Mouse (Mus musculus): ENCODE data around the gene Hjurp.

The Hjurp gene

GRCm38 (mm10) chr1:88297480-88298258 lies 20.2 kb upstream of the Hjurp start:
- no peak for DNase-seq

GRCm38 (mm10) chr1:88296171-88296920 lies 18.9 kb upstream of the Hjurp start:
- DNase-seq, result no peak

GRCm38 (mm10) chr1:88294650-88295049 lies 17.2 kb upstream of the Hjurp start:
- DNase-seq, result no peak

- DNase-seq, result no peak
Measured at GRCm38 (mm10) chr1:88292057-88292456, 14.6 kb upstream of the Hjurp start.

GRCm38 (mm10) chr1:88291409-88292005 lies 14.1 kb upstream of the Hjurp start:
- no peak for DNase-seq

- no peak for DNase-seq
Measured at GRCm38 (mm10) chr1:88290511-88290910, 13.1 kb upstream of the Hjurp start.

- no peak for DNase-seq
Measured at GRCm38 (mm10) chr1:88289917-88290316, 12.5 kb upstream of the Hjurp start.

GRCm38 (mm10) chr1:88289152-88289551 lies 11.7 kb upstream of the Hjurp start:
- DNase-seq, result no peak

GRCm38 (mm10) chr1:88288789-88289127 lies 11.3 kb upstream of the Hjurp start:
- no peak for DNase-seq

GRCm38 (mm10) chr1:88288056-88288788 lies 10.8 kb upstream of the Hjurp start:
- no peak for DNase-seq

GRCm38 (mm10) chr1:88287697-88287980 lies 10.2 kb upstream of the Hjurp start:
- no peak for DNase-seq

- DNase-seq, result no peak
Measured at GRCm38 (mm10) chr1:88286887-88287696, 9.7 kb upstream of the Hjurp start.

- DNase-seq, result no peak
Measured at GRCm38 (mm10) chr1:88286136-88286845, 8.9 kb upstream of the Hjurp start.

- DNase-seq, result no peak
Measured at GRCm38 (mm10) chr1:88285652-88286051, 8.2 kb upstream of the Hjurp start.

- DNase-seq, result no peak
Measured at GRCm38 (mm10) chr1:88284946-88285320, 7.5 kb upstream of the Hjurp start.

- DNase-seq, result no peak
Measured at GRCm38 (mm10) chr1:88284228-88284945, 7.0 kb upstream of the Hjurp start.

- DNase-seq, result no peak
Measured at GRCm38 (mm10) chr1:88283376-88284227, 6.2 kb upstream of the Hjurp start.

GRCm38 (mm10) chr1:88282301-88282700 lies 4.9 kb upstream of the Hjurp start:
- no peak for DNase-seq

- peak; percentile 19 for DNase-seq
Measured at GRCm38 (mm10) chr1:88280006-88280690, 2.7 kb upstream of the Hjurp start.
